Mouse (Mus musculus): ENCODE measurements at regions not wholly inside any gene's neighbourhood (a gene's known extent, or its start where the extent isn't known, plus 50 kb on each side); places are given as distances from the start of the nearest gene placed in this dataset.

DNA sequence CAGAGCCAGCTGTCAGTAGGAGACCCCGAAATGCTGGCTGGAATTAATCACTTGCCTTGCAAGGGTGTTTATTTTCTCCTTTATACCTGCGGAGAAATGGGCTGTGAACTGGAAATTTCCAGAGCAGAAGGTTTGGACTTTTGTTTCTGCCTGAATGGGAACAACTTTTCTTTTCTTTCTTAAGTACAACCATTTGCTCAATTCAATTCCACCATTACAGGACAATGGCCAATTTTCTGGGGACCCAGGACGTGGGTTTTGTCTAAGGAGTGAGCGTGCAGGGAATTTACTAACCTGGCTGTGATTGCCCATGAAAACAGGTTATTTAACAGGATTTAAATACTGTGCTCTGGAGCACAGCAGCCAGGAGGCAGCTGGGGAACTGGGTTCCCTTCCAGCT is 195.1 kb upstream of the Sdk2 start:
- ATAC-seq, result no peak
- WGBS, result 64% methylated on average over 4 of the region's 4 CpGs
- H3K27ac ChIP-seq (ENCODE audit: low read depth, low read length), result no peak overlapping the region
- H3K4me1 ChIP-seq (replicated peaks; ENCODE audit: control insufficient read depth, insufficient read depth, low read length), result no peaks in the 10 kb centered on the region
- no peak overlapping the region for H3K4me2 ChIP-seq (replicated peaks; ENCODE audit: low read depth)
- no peaks in the 10 kb centered on the region for H3K27me3 ChIP-seq (replicated peaks; ENCODE audit: control insufficient read depth, insufficient read depth, low read length)
- H3K9ac ChIP-seq (ENCODE audit: low read depth, low read length), result no peak overlapping the region
- no peaks in the 10 kb centered on the region for H3K9me3 ChIP-seq (ENCODE audit: control insufficient read depth)
- H3K4me3 ChIP-seq (ENCODE audit: low read depth, low read length), result no peak overlapping the region
- no peak for TF ChIP-seq CTCF (IDR thresholded peaks at IDR 0.05; ENCODE audit: low read depth)
- no peaks in the 10 kb centered on the region for H3K36me3 ChIP-seq (ENCODE audit: control insufficient read depth, insufficient read depth)

DNA sequence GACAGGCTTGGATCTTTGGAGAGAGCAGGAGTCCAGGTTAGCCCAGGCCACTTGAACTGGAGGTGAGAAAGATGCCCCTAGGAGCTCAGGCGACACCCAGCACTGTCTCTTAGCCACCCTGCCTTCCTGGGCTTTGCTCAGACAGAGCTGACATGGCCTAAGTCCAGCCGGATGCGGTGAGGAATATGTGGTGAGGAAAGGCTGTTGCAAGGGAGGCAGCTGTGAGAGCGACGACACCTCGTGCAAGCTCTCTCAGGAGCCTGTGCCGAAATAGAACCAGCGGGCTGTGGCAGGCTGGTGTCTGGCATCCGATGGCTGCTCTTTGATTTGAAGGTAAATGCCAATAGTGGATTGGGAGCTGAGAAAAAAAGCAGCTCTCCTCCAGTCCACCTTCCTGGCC is 191.4 kb upstream of the Sdk2 start:
- H3K4me2 ChIP-seq (replicated peaks; ENCODE audit: low read depth), result no peak overlapping the region
- H3K9ac ChIP-seq (ENCODE audit: low read depth, low read length), result no peak overlapping the region
- ATAC-seq, result no peak
- no peak for TF ChIP-seq CTCF (IDR thresholded peaks at IDR 0.05; ENCODE audit: low read depth)
- H3K36me3 ChIP-seq (ENCODE audit: control insufficient read depth, insufficient read depth), result no peaks in the 10 kb centered on the region
- no peaks in the 10 kb centered on the region for H3K4me1 ChIP-seq (replicated peaks; ENCODE audit: control insufficient read depth, insufficient read depth, low read length)
- H3K4me3 ChIP-seq (ENCODE audit: low read depth, low read length), result no peak overlapping the region
- H3K27me3 ChIP-seq (replicated peaks; ENCODE audit: control insufficient read depth, insufficient read depth, low read length), result no peaks in the 10 kb centered on the region
- H3K27ac ChIP-seq (ENCODE audit: low read depth, low read length), result no peak overlapping the region
- WGBS, result 88% methylated on average over 9 of the region's 9 CpGs
- no peaks in the 10 kb centered on the region for H3K9me3 ChIP-seq (ENCODE audit: control insufficient read depth)

DNA sequence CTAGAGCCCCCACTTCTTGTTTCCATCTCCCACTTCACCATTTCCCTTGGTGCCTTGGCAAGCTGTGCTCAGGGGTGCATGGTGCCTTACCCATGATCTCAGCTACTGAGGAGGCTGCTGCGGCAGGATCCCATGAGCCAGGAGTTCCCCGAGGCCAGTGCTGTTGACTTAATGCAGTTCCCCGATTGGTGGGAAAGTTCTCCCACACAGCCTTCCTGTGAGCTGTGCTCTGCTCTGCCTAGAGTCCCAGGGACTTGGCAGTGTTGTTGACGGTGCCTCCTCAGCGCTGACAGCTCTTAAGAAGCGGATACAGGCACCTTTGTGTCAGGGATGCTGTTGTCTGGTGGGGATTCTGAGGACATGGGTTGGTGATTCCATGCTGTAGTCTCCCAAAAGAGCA is 190.9 kb upstream of the Sdk2 start:
- H3K27ac ChIP-seq (ENCODE audit: low read depth, low read length), result no peak overlapping the region
- no peaks in the 10 kb centered on the region for H3K9me3 ChIP-seq (ENCODE audit: control insufficient read depth)
- H3K4me2 ChIP-seq (replicated peaks; ENCODE audit: low read depth), result no peak overlapping the region
- no peaks in the 10 kb centered on the region for H3K36me3 ChIP-seq (ENCODE audit: control insufficient read depth, insufficient read depth)
- no peak for TF ChIP-seq CTCF (IDR thresholded peaks at IDR 0.05; ENCODE audit: low read depth)
- no peak overlapping the region for H3K4me3 ChIP-seq (ENCODE audit: low read depth, low read length)
- ATAC-seq, result no peak
- H3K27me3 ChIP-seq (replicated peaks; ENCODE audit: control insufficient read depth, insufficient read depth, low read length), result no peaks in the 10 kb centered on the region
- 37% methylated on average over 6 of the region's 6 CpGs for WGBS
- no peak overlapping the region for H3K9ac ChIP-seq (ENCODE audit: low read depth, low read length)
- H3K4me1 ChIP-seq (replicated peaks; ENCODE audit: control insufficient read depth, insufficient read depth, low read length), result no peaks in the 10 kb centered on the region

DNA sequence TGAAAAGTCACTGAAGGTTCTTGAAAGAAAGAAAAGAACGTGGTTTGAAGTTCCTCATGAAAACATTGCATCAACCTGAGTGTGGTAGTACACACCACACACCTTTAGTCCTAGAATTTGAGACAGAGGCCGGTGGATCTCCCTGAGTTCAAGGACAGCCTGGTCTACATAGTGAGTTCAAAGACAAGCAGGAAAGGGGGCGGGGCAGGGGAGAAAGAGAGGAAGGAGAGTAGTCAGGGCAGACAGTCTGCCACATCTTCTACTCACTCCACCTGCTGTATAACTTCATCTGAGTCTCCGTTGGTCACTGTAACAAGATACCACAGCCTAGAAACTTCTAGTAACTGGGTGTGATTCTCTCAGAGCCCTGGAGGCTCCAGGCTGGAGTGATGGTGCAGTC is 190.2 kb upstream of the Sdk2 start:
- Histone ChIP-seq H3K27ac (ENCODE audit: low read depth, low read length) (no peak overlapping the region), H3K36me3 (ENCODE audit: control insufficient read depth, insufficient read depth) (no peaks in the 10 kb centered on the region), H3K9ac (ENCODE audit: low read depth, low read length) (no peak overlapping the region), H3K9me3 (ENCODE audit: control insufficient read depth) (no peaks in the 10 kb centered on the region), H3K4me3 (ENCODE audit: low read depth, low read length) (no peak overlapping the region), H3K27me3 (replicated peaks; ENCODE audit: control insufficient read depth, insufficient read depth, low read length) (no peaks in the 10 kb centered on the region), H3K4me1 (replicated peaks; ENCODE audit: control insufficient read depth, insufficient read depth, low read length) (no peaks in the 10 kb centered on the region), H3K4me2 (replicated peaks; ENCODE audit: low read depth) (no peak overlapping the region)
- WGBS, result 83% methylated on average over 4 of the region's 4 CpGs
- ATAC-seq, result no peak
- no peak for TF ChIP-seq CTCF (IDR thresholded peaks at IDR 0.05; ENCODE audit: low read depth)

DNA sequence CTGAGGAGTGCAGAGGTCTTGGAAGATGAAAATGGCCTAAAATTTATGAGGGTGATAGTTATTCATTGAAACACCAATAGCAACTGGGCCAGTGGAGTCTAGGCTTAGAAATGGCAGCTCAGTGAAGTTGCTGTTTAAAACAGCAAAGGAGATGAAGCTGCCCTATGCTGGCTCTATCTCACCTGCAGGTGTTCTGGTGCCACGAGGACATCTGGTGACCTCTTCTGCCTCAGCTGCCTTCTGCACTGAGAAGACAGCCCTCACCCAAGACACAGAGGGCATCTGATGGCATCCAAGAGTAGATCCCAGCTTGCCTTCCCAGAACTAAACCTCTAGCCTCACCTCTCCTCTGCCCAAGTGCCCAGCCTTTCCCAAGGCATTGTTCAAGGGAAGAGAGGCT is 187.5 kb upstream of the Sdk2 start:
- ATAC-seq, result no peak
- no peaks in the 10 kb centered on the region for H3K4me1 ChIP-seq (replicated peaks; ENCODE audit: control insufficient read depth, insufficient read depth, low read length)
- H3K36me3 ChIP-seq (ENCODE audit: control insufficient read depth, insufficient read depth), result no peaks in the 10 kb centered on the region
- TF ChIP-seq CTCF (IDR thresholded peaks at IDR 0.05; ENCODE audit: low read depth), result no peak
- H3K9ac ChIP-seq (ENCODE audit: low read depth, low read length), result no peak overlapping the region
- H3K9me3 ChIP-seq (ENCODE audit: control insufficient read depth), result no peaks in the 10 kb centered on the region
- WGBS, result 79% methylated on average over 1 of the region's 1 CpGs
- H3K27ac ChIP-seq (ENCODE audit: low read depth, low read length), result no peak overlapping the region
- H3K4me2 ChIP-seq (replicated peaks; ENCODE audit: low read depth), result no peak overlapping the region
- no peaks in the 10 kb centered on the region for H3K27me3 ChIP-seq (replicated peaks; ENCODE audit: control insufficient read depth, insufficient read depth, low read length)
- H3K4me3 ChIP-seq (ENCODE audit: low read depth, low read length), result no peak overlapping the region

DNA sequence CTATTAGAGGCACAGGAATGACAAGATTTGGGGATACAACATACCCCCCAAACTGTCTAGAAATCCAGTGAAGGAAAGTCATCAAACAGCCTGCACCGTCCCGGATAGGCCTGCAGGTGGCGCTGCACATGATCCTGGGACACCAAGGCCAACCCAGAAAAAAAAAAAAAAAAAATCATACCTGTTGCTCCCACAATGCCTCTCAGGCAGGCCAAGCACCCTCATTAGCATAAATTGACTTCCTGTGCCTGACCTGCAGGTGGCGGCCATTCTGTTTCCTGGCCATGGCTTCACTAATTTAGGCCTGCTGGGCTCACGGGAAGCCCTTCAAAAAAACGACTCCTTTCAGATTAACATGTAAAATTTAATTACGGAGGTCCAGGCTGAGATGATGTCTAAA is 184.8 kb upstream of the Sdk2 start:
- H3K27me3 ChIP-seq (replicated peaks; ENCODE audit: control insufficient read depth, insufficient read depth, low read length), result no peaks in the 10 kb centered on the region
- WGBS, result 83% methylated on average over 7 of the region's 7 CpGs
- H3K9me3 ChIP-seq (ENCODE audit: control insufficient read depth), result no peaks in the 10 kb centered on the region
- ATAC-seq, result no peak
- H3K36me3 ChIP-seq (ENCODE audit: control insufficient read depth, insufficient read depth), result no peaks in the 10 kb centered on the region
- no peak overlapping the region for H3K4me3 ChIP-seq (ENCODE audit: low read depth, low read length)
- H3K4me1 ChIP-seq (replicated peaks; ENCODE audit: control insufficient read depth, insufficient read depth, low read length), result no peaks in the 10 kb centered on the region
- TF ChIP-seq CTCF (IDR thresholded peaks at IDR 0.05; ENCODE audit: low read depth), result peak; percentile 57
- no peak overlapping the region for H3K4me2 ChIP-seq (replicated peaks; ENCODE audit: low read depth)
- H3K27ac ChIP-seq (ENCODE audit: low read depth, low read length), result no peak overlapping the region
- H3K9ac ChIP-seq (ENCODE audit: low read depth, low read length), result no peak overlapping the region

DNA sequence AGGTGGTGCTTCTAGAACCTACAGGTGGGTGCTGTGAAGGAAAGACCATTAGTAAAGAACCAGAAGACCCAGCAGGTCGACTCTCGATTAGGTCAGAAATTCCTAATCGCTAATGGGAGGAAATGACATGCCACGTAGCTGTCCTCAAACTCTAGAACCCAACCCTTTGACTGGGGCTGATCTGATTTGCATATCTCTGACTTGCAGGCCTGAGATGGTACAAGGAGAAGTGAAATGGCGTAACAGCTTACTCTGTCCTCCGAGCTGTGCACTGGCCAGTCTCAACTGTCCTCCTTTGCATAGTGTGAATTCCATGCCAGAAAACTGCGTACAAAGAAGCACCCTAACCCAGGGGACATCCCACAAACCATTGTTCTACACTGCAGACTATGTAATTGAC is 182.4 kb upstream of the Sdk2 start:
- Histone ChIP-seq H3K4me3 (ENCODE audit: low read depth, low read length) (no peak overlapping the region), H3K27me3 (replicated peaks; ENCODE audit: control insufficient read depth, insufficient read depth, low read length) (no peaks in the 10 kb centered on the region), H3K9me3 (ENCODE audit: control insufficient read depth) (no peaks in the 10 kb centered on the region), H3K9ac (ENCODE audit: low read depth, low read length) (no peak overlapping the region), H3K36me3 (ENCODE audit: control insufficient read depth, insufficient read depth) (no peaks in the 10 kb centered on the region), H3K4me2 (replicated peaks; ENCODE audit: low read depth) (no peak overlapping the region), H3K4me1 (replicated peaks; ENCODE audit: control insufficient read depth, insufficient read depth, low read length) (no peaks in the 10 kb centered on the region), H3K27ac (ENCODE audit: low read depth, low read length) (no peak overlapping the region)
- TF ChIP-seq CTCF (IDR thresholded peaks at IDR 0.05; ENCODE audit: low read depth), result no peak
- no peak for ATAC-seq
- WGBS, result 78% methylated on average over 7 of the region's 7 CpGs
